In genomic region chr4:58911069-58911830, GRCm38 (mm10) we compare ENCODE assay signal across 8 mouse cellular contexts. TPM values are rescaled to one million over a fixed set of nuclear protein-coding genes. Genes with fewer than 3 reads are reported as not detected.
DNase-seq lines count a peak whose midpoint lies in the region; ATAC-seq lines count a peak whose summit lies in the region.

No protein-coding gene starts in this region.

- H3K4me2 ChIP-seq in hindbrain, embryonic 16.5 days (ENCODE audit: low read length): peak overlapping the region; percentile 73

- H3K4me1 ChIP-seq in hindbrain, embryonic 16.5 days (ENCODE audit: control insufficient read depth, insufficient read depth, low read depth, low read length): peaks cover 14% of the 10 kb centered on the region

- H3K27ac ChIP-seq in hindbrain, embryonic 16.5 days (ENCODE audit: low read depth, low read length): peak overlapping the region; percentile 99

- DNase-seq in T-cell, adult 2 months (ENCODE audit: low spot score): peak; percentile 58
- peak; percentile 76 to 81 for DNase-seq in cerebellum, postnatal 25 days
- DNase-seq in gastrocnemius, adult 18-20 months (ENCODE audit: low spot score): peak; percentile 65
- DNase-seq in left cerebral cortex, adult 8-10 months (ENCODE audit: low spot score in 2 of 2): peak; percentile 37
- DNase-seq in right cerebral cortex, postnatal 14 days: peak; percentile 65

- H3K27me3 ChIP-seq in hindbrain, embryonic 16.5 days (replicated peaks; ENCODE audit: control insufficient read depth, insufficient read depth, low read length): no peaks in the 10 kb centered on the region

- no peaks in the 10 kb centered on the region for H3K9me3 ChIP-seq in hindbrain, embryonic 16.5 days (ENCODE audit: control insufficient read depth, low read length)

- H3K9ac ChIP-seq in hindbrain, embryonic 16.5 days (ENCODE audit: low read depth, low read length): peak overlapping the region; percentile 99

- WGBS in hindbrain, embryonic 16.5 days: under 1% methylated on average over 41 of the region's 56 CpGs

- H3K4me3 ChIP-seq in hindbrain, embryonic 16.5 days (ENCODE audit: low read length): peak overlapping the region; percentile 98

- peak; percentile 67 for ATAC-seq in hindbrain, embryonic 16.5 days
- 0 out of 2 replicates have a peak, but pooled peaks have one; percentile 7 for ATAC-seq in megakaryocyte, adult 5-6 weeks (ENCODE audit: poor library complexity, severe bottlenecking)
- ATAC-seq in monocyte, adult 5-6 weeks (replicated peaks; ENCODE audit: insufficient number of reproducible peaks, low FRiP score, low TSS enrichment, poor library complexity, severe bottlenecking): no peak; the same call in 1 of the 2 replicates

- no peaks in the 10 kb centered on the region for H3K36me3 ChIP-seq in hindbrain, embryonic 16.5 days (ENCODE audit: control insufficient read depth, insufficient read depth, low read length)

RNA-seq across cellular contexts. Expression of gene Ecpas, which starts 1.3 kb away (rescaled TPM):
- 100 to 1,000 TPM; 263 to 302 TPM for total RNA-seq in gastrocnemius, adult 18-20 months (2021)
- 29.0 and 31.1 TPM in 2 replicates for polyA plus RNA-seq in hindbrain, embryonic 16.5 days (2015; fragmentation: Nextera tagmentation; extraction: Ambion mirVana)
- 100 to 1,000 TPM; 116 to 145 (median 129) TPM for total RNA-seq in left cerebral cortex, adult 8-10 months (2022)
- 48.3 and 76.1 TPM in 2 replicates for total RNA-seq in megakaryocyte, adult 5-6 weeks (2015)
- total RNA-seq in megakaryocyte, adult 5-6 weeks (2017): 42.4 and 43.3 TPM in 2 replicates
- 39.7 to 80.2 TPM (median 72.1 TPM) in 3 replicates for total RNA-seq in monocyte, adult 5-6 weeks (2017)

RNA-seq across cellular contexts. Expression of gene Zkscan16, which starts 32.2 kb away (rescaled TPM):
- not detected for total RNA-seq in gastrocnemius, adult 18-20 months (2021)
- polyA plus RNA-seq in hindbrain, embryonic 16.5 days (2015; fragmentation: Nextera tagmentation; extraction: Ambion mirVana): 2.0 and 2.7 TPM in 2 replicates
- total RNA-seq in left cerebral cortex, adult 8-10 months (2022): 10 to 100 TPM; 67.4 to 79.1 (median 70.4) TPM
- total RNA-seq in megakaryocyte, adult 5-6 weeks (2015): not detected in 2 replicates
- not detected in 2 replicates for total RNA-seq in megakaryocyte, adult 5-6 weeks (2017)
- 0.29 TPM in 1 of 3 replicates, not detected in the others for total RNA-seq in monocyte, adult 5-6 weeks (2017)

Comparison
In these comparisons a context has a peak if more than half of its experiments do, and no peak if none do; other contexts are left out.
1. RNA of gene Zkscan16, which starts 32.2 kb away (total RNA-seq): 67.4 to 79.1 TPM in left cerebral cortex, adult 8-10 months; not detected in gastrocnemius, adult 18-20 months, not detected in megakaryocyte, adult 5-6 weeks and 0.29 TPM in monocyte, adult 5-6 weeks; every median in the first group is over 10 times any median in the second.
2. Peak in every context shown above with its lines, with median percentiles within 50 percentile points of each other: DNase-seq.